Mouse (Mus musculus): Measurements from ENCODE around the gene Ska2. TPM values are rescaled to one million over a fixed set of nuclear protein-coding genes. Genes with fewer than 3 reads are reported as not detected.

Ska2 gene
- polyA plus RNA-seq, 3 experiments from 2014 or later: 11.2 to 33.8 (median 18.3) TPM

GRCm38 (mm10) chr11:87173625-87174024 is 64.6 kb downstream of the Ska2 start:
- ATAC-seq: no peak

Other genes with a start within 250 kb of the Ska2 start
- 1 to 10 TPM; 3.7 to 8.9 (median 5.8) TPM for gene Ypel2, start 115.5 kb upstream of the Ska2 start, polyA plus RNA-seq (2017; shearing (Covaris generic))
- gene Gdpd1, start 35.2 kb upstream of the Ska2 start, polyA plus RNA-seq (2017; shearing (Covaris generic)): under 1 TPM in 1 of 3 experiments, not detected in 2; 0.71 TPM
- 1 to 10 TPM; 5.2 to 6.9 (median 6.0) TPM for gene Smg8, start 22.5 kb upstream of the Ska2 start, polyA plus RNA-seq (2017; shearing (Covaris generic))
- 10 to 100 TPM in 1 of 3 experiments, 1 to 10 TPM in 1, under 1 TPM in 1; 0.86 to 14.3 (median 2.0) TPM for gene Prr11, start 526 bp upstream of the Ska2 start, polyA plus RNA-seq (2017; shearing (Covaris generic))
- 1 to 10 TPM; 5.0 to 9.7 (median 7.6) TPM for gene Trim37, start 17.8 kb downstream of the Ska2 start, polyA plus RNA-seq (2017; shearing (Covaris generic))
- 1 to 10 TPM in 1 of 3 experiments, under 1 TPM in 2; 0.55 to 1.2 (median 0.78) TPM for gene Ppm1e, start 249.8 kb downstream of the Ska2 start, polyA plus RNA-seq (2017; shearing (Covaris generic))